Mouse (Mus musculus) testis, adult 2 months (tissue): ENCODE measurements at regions not wholly inside any gene's neighbourhood (a gene's known extent, or its start where the extent isn't known, plus 50 kb on each side); places are given as distances from the start of the nearest gene placed in this dataset.

ENCODE experiments used
- H3K27ac ChIP-seq: fragments of 200-500 bp; 2 replicates; pipeline ENCODE4 v1.5.1; 2012; ENCODE audit warnings: low read depth, low read length; ENCODE audit not compliant: control insufficient read depth, insufficient read depth
- H3K27me3 ChIP-seq: fragments of 200-500 bp; 2 replicates; pipeline ENCODE4 v1.6.1; 2012; ENCODE audit warnings: mild to moderate bottlenecking, low read length, moderate library complexity; ENCODE audit not compliant: control insufficient read depth, insufficient read depth
- H3K36me3 ChIP-seq: fragments of 200-500 bp; 2 replicates; pipeline ENCODE4 v1.6.1; 2012; ENCODE audit warnings: mild to moderate bottlenecking, low read length; ENCODE audit not compliant: control insufficient read depth, insufficient read depth
- H3K4me1 ChIP-seq: fragments of 200-500 bp; 2 replicates; pipeline ENCODE4 v1.6.1; 2012; ENCODE audit warnings: low read length; ENCODE audit not compliant: control insufficient read depth, insufficient read depth
- H3K4me3 ChIP-seq: fragments of 200-500 bp; 2 replicates; pipeline ENCODE4 v1.5.1; 2012; ENCODE audit warnings: low read depth, mild to moderate bottlenecking, low read length, moderate library complexity, mixed read lengths; ENCODE audit not compliant: control insufficient read depth
- CTCF ChIP-seq: fragments of 200-500 bp; IDR thresholded peaks from 2 replicates; pipeline ENCODE4 v1.5.1; 2012; ENCODE audit warnings: low read depth, mild to moderate bottlenecking, inconsistent platforms, low read length, moderate library complexity; ENCODE audit not compliant: control insufficient read depth, insufficient read depth, insufficient replicate concordance
- POLR2A ChIP-seq: fragments of 200-500 bp; IDR thresholded peaks from 2 replicates; pipeline ENCODE4 v1.6.1; 2012; ENCODE audit warnings: low read depth, mild to moderate bottlenecking, inconsistent platforms, low read length, moderate library complexity; ENCODE audit not compliant: control insufficient read depth

DNA sequence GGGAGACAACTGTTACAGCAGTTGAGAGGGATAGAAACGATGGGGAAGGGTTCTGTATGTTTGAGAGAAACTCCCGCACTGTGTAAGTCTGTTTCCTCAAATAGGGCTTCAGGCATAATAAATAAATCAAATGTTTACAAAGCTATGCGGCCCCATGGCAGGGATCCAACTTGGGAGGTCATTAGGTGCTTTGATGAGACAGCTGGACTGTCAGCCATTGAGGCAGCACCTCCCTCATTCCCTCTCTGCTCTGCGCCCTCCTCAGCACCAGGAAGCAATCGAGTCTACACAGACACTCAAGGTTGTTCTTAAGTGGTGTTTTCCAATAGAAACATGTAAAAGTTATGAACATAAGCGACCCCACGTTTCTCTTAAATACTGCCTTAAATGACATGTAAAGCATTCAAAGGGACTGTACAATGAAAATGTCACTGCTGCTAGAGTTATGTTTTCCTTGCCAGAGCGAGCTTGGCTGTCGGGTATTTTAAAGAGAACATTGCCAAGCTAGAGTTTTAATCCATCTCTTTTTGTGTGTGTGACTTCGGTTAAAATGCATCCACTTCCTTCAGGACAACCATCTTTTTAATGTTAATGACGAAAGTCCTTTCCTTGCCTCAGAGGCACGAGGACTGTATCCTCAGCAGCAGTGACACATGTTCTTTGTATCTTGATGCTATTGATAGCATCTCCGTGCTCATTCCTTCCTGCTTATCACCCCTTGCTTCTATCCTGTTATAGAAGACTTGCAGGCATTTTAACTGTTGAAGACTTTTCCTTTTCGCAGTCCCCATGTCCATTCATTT is 176.5 kb downstream of the Nup35 start:
- Histone ChIP-seq H3K27me3 (no peaks in the 10 kb centered on the region), H3K36me3 (no peaks in the 10 kb centered on the region), H3K4me1 (no peaks in the 10 kb centered on the region), H3K4me3 (no peak overlapping the region), H3K27ac (no peak overlapping the region)
- TF ChIP-seq CTCF (no peak), POLR2A (no peak)

DNA sequence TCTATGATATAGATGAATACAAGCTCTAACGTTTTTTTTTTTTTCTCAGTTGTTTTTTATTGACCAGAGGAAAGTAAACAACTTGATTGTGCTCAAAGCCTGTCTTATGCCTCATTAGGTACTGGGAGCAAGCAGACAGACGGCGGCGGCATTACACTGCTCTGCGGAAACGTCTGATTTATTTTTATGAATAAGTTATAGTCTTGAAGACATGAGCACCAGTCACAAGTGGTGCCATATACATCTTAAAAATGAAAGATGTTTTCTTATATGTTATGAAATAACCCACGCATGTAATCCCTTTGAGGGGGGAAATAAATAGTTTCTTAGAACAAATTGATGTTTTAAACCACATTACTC is 177.1 kb downstream of the Nup35 start:
- no peaks in the 10 kb centered on the region for H3K27me3 ChIP-seq
- H3K4me1 ChIP-seq: no peaks in the 10 kb centered on the region
- no peaks in the 10 kb centered on the region for H3K36me3 ChIP-seq
- no peak overlapping the region for H3K4me3 ChIP-seq
- TF ChIP-seq POLR2A (no peak), CTCF (no peak)
- no peak overlapping the region for H3K27ac ChIP-seq

GRCm38 (mm10) chr2:80819268-80819667 is 202.2 kb downstream of the Nup35 start:
- no peaks in the 10 kb centered on the region for H3K36me3 ChIP-seq
- H3K4me1 ChIP-seq: no peaks in the 10 kb centered on the region
- TF ChIP-seq CTCF: no peak
- no peak for TF ChIP-seq POLR2A
- no peak overlapping the region for H3K27ac ChIP-seq
- no peaks in the 10 kb centered on the region for H3K27me3 ChIP-seq
- H3K4me3 ChIP-seq: no peak overlapping the region

GRCm38 (mm10) chr2:80851056-80851455 is 234.0 kb downstream of the Nup35 start:
- no peak overlapping the region for H3K4me3 ChIP-seq
- TF ChIP-seq POLR2A (no peak), CTCF (no peak)
- no peak overlapping the region for H3K27ac ChIP-seq
- H3K4me1 ChIP-seq: no peaks in the 10 kb centered on the region
- H3K27me3 ChIP-seq: no peaks in the 10 kb centered on the region
- H3K36me3 ChIP-seq: no peaks in the 10 kb centered on the region

DNA sequence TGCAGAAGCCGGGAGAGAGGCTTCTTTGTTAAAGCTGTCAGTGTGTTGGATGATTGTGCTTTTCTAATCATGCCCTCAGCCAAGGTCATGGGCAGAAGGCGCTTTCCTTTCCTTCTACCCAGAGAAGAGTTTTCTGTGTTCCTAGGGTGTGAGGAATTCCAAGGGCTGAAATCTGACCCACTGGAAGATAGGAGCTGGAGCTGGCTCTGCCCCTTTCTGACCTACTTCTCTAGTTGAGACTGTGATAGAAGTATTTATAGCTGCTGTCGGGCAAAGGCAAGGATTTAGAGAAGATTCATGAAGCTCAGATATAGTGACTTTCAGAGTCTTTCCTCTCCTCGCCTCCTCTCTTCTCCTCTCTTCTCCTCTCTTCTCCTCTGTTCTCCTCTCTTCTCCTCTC is 238.2 kb downstream of the Nup35 start:
- Histone ChIP-seq H3K36me3 (no peaks in the 10 kb centered on the region), H3K27me3 (no peaks in the 10 kb centered on the region), H3K4me1 (no peaks in the 10 kb centered on the region), H3K4me3 (no peak overlapping the region), H3K27ac (no peak overlapping the region)
- TF ChIP-seq CTCF: no peak

GRCm38 (mm10) chr2:80870046-80870445 is 253.0 kb downstream of the Nup35 start:
- Histone ChIP-seq H3K27ac (no peak overlapping the region), H3K4me3 (peak overlapping the region; percentile 67), H3K36me3 (no peaks in the 10 kb centered on the region), H3K27me3 (no peaks in the 10 kb centered on the region), H3K4me1 (no peaks in the 10 kb centered on the region)
- TF ChIP-seq CTCF (no peak), POLR2A (no peak)

GRCm38 (mm10) chr2:80870458-80870857 is 253.4 kb downstream of the Nup35 start:
- H3K36me3 ChIP-seq: no peaks in the 10 kb centered on the region
- no peak overlapping the region for H3K27ac ChIP-seq
- H3K4me3 ChIP-seq: peak overlapping the region; percentile 75
- H3K4me1 ChIP-seq: no peaks in the 10 kb centered on the region
- TF ChIP-seq POLR2A (no peak), CTCF (no peak)
- no peaks in the 10 kb centered on the region for H3K27me3 ChIP-seq

- H3K27ac ChIP-seq: no peak overlapping the region
- H3K36me3 ChIP-seq: no peaks in the 10 kb centered on the region
- TF ChIP-seq CTCF: no peak
- TF ChIP-seq POLR2A: no peak
- no peak overlapping the region; the same call in 1 of the 2 replicates for H3K4me3 ChIP-seq
- H3K27me3 ChIP-seq: no peaks in the 10 kb centered on the region
- H3K4me1 ChIP-seq: no peaks in the 10 kb centered on the region
Observed at GRCm38 (mm10) chr2:80871356-80871755, 254.3 kb downstream of the Nup35 start.

GRCm38 (mm10) chr2:80878437-80878836 is 261.4 kb downstream of the Nup35 start:
- no peak for TF ChIP-seq CTCF
- no peak for TF ChIP-seq POLR2A
- Histone ChIP-seq H3K27me3 (no peaks in the 10 kb centered on the region), H3K4me3 (no peak overlapping the region), H3K4me1 (no peaks in the 10 kb centered on the region), H3K36me3 (no peaks in the 10 kb centered on the region), H3K27ac (no peak overlapping the region)
